Mouse (Mus musculus) limb, embryonic 11.5 days (tissue): ENCODE results near the gene Slc28a1. TPM values are rescaled to one million over a fixed set of nuclear protein-coding genes. Genes with fewer than 3 reads are reported as not detected.
"Not testable (repeated sequence)": the region's sequence is repeated elsewhere in the genome, so short reads cannot be mapped to it uniquely, and the experiment has no call there.

ENCODE experiments used
- ATAC-seq: fragments of 200-750 bp; cut with Nextera tagmentation; 2 replicates; pipeline ENCODE4 v1.8.0; 2017; ENCODE audit warnings: low read depth; ENCODE audit not compliant: insufficient number of reproducible peaks, low FRiP score, low TSS enrichment
- DNase-seq: peaks from one replicate; pipeline ENCODE4 v3.0.0-alpha.2; 2015; ENCODE audit warnings: low spot score
- H3K27ac ChIP-seq: fragments of 300-500 bp; sonication (generic); replicated peaks from 2 replicates; pipeline ENCODE4 v1.5.1; 2014; ENCODE audit warnings: low read depth, mild to moderate bottlenecking, low read length
- H3K27me3 ChIP-seq: fragments of 300-500 bp; sonication (generic); 2 replicates; pipeline ENCODE4 v1.6.1; 2014; ENCODE audit warnings: mild to moderate bottlenecking, low read length, mixed read lengths; ENCODE audit not compliant: control insufficient read depth, insufficient read depth
- H3K36me3 ChIP-seq: fragments of 300-500 bp; sonication (generic); 2 replicates; pipeline ENCODE4 v1.6.1; 2014; ENCODE audit warnings: mild to moderate bottlenecking, low read length, moderate library complexity, mixed read lengths; ENCODE audit not compliant: control insufficient read depth, insufficient read depth
- H3K4me1 ChIP-seq: fragments of 300-500 bp; sonication (generic); 2 replicates; pipeline ENCODE4 v1.6.1; 2014; ENCODE audit warnings: low read length, mixed read lengths; ENCODE audit not compliant: control insufficient read depth, insufficient read depth
- H3K4me2 ChIP-seq: fragments of 300-500 bp; sonication (generic); 2 replicates; pipeline ENCODE4 v1.6.1; 2014; ENCODE audit warnings: low read depth, mild to moderate bottlenecking, moderate library complexity; ENCODE audit not compliant: severe bottlenecking
- H3K4me3 ChIP-seq: fragments of 300-500 bp; sonication (generic); 2 replicates; pipeline ENCODE4 v1.5.1; 2014; ENCODE audit warnings: low read depth, low read length
- H3K9ac ChIP-seq: fragments of 300-500 bp; sonication (generic); 2 replicates; pipeline ENCODE4 v1.6.1; 2014; ENCODE audit warnings: mild to moderate bottlenecking, low read length
- H3K9me3 ChIP-seq: fragments of 300-500 bp; sonication (generic); 2 replicates; pipeline ENCODE4 v1.6.1; 2016; ENCODE audit warnings: low read length; ENCODE audit not compliant: control insufficient read depth
- WGBS: fragments of 180-500 bp; shearing (Covaris S2); extraction: QIAGEN DNeasy Blood & Tissue Kit; methylation state at CpG from one replicate; pipeline ENCODE4 v1.1.7; 2014; 5-methylcytosine and 5-hydroxymethylcytosine counted together
- polyA plus RNA-seq: library from polyadenylated mRNA; unstranded; fragments of >200 nt; fragmentation: Nextera tagmentation; extraction: Ambion mirVana; gene quantifications from 2 replicates; pipeline ENCODE4 v1.2.1, GENCODE M21; 2014

The Slc28a1 gene
- polyA plus RNA-seq, 1 experiment from 2014 or later = 0.07 TPM

DNA sequence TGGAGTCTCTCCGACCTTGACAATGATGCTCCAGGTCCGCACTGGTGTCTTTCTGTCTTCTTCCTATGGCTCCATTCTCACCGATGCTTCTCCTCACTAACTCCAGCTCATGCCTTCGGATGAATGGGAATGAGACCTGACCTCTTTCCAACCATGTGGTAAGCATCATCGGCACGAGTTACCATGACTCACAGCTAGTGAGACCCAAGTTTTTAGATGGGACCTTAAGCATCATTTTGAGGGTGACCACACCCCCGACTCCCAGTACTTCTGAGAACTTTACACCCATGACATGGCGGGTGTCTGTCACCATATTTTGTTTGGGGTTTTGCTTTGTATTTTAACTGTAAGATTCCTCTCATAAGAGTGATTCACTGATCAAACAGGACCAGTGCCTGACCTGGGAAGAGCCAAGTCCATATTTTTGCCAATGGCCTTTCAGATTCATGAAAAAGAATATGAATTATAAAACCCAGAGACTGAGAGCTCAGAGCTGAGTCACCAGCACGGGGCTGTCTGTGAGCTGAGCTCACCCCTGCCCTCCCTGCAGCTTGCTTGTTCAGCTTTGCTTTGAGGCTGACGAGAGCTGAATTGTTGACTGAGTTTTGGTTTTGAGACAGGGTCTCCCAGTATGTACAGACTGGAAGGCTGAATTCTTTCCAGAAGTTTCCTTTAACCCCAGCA, 68.0 kb downstream of the Slc28a1 start:
- ATAC-seq (no peak), DNase-seq (no peak)
- Histone ChIP-seq H3K27ac (no peak overlapping the region), H3K36me3 (no peaks in the 10 kb centered on the region), H3K27me3 (no peaks in the 10 kb centered on the region), H3K9ac (no peak overlapping the region), H3K4me1 (0 out of 2 replicates have a peak, but pooled peaks cover 2% of the 10 kb centered on the region), H3K9me3 (no peaks in the 10 kb centered on the region), H3K4me3 (no peak overlapping the region), H3K4me2 (no peak overlapping the region)
- 88% methylated on average over 10 of the region's 10 CpGs for WGBS

DNA sequence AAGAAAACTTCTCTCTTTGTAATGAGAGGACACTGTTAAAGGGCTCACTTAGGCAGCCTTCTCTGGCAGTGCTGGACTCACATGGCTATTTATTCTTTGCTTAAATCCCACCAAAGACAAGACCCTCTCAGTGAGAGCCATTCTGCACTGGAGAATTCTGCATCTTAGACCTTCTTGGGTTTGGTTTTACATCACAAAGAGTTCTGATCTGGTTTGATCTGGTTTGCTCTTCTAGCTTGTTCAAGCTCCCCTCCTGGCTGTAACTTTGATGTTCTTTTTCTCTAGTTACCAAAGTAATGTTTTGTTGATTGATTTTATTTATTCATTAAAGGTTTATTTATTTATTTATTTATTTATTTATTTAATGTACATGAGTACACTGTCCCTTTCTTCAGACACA, 68.6 kb downstream of the Slc28a1 start:
- no peaks in the 10 kb centered on the region for H3K36me3 ChIP-seq
- H3K9me3 ChIP-seq = no peaks in the 10 kb centered on the region
- ATAC-seq (no peak), DNase-seq (no peak)
- no peak overlapping the region for H3K4me2 ChIP-seq
- H3K27me3 ChIP-seq = no peaks in the 10 kb centered on the region
- no peak overlapping the region for H3K4me3 ChIP-seq
- H3K27ac ChIP-seq = no peak overlapping the region
- H3K9ac ChIP-seq = no peak overlapping the region
- H3K4me1 ChIP-seq = 0 out of 2 replicates have a peak, but pooled peaks cover 2% of the 10 kb centered on the region

DNA sequence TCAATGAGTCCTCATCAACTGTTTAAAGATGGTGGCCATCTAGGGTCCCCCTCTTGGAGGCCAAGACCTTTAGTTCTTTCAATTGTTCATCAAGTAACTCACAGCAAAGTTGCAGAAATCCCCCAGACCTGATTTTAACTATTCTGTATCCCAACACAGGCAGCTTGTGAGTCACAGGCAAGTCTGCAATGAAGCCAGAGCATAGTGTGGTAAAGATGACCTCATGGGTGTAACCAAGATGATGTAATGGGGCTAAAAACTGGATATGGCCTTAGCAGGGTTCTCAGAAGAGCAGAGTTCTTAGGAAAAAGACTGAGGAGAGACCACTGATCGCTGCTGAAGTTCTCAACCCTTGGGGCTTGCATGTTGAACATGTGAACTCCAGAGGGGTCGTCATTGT, 69.5 kb downstream of the Slc28a1 start:
- Histone ChIP-seq H3K4me2 (no peak overlapping the region), H3K27me3 (no peaks in the 10 kb centered on the region), H3K4me3 (no peak overlapping the region), H3K4me1 (0 out of 2 replicates have a peak, but pooled peaks cover 2% of the 10 kb centered on the region), H3K36me3 (no peaks in the 10 kb centered on the region), H3K9me3 (no peaks in the 10 kb centered on the region), H3K27ac (no peak overlapping the region), H3K9ac (no peak overlapping the region)
- 88% methylated on average over 2 of the region's 2 CpGs for WGBS
- no peak for ATAC-seq
- no peak for DNase-seq

DNA sequence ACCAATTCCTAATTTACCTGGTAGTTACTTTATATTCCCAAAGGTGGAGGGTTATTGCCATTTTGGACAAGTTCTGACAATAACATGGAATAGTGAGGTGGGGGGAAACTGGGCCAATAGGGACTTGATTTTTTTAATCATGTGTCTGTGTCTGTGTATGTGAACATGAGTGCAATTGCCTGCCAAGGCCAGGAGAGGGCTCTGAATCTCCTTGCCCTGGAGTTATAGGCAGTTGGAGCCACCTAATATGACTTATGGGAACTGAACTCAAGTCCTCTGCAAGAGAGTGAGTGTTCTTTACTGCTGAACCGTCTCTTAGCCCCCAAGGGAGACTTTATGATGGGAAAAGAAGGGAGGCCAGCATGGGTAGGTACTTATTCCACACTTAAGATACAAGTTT, 70.1 kb downstream of the Slc28a1 start:
- Histone ChIP-seq H3K36me3 (no peaks in the 10 kb centered on the region), H3K4me1 (0 out of 2 replicates have a peak, but pooled peaks cover under 1% of the 10 kb centered on the region), H3K4me2 (no peak overlapping the region), H3K9ac (no peak overlapping the region), H3K9me3 (no peaks in the 10 kb centered on the region), H3K27ac (no peak overlapping the region), H3K27me3 (no peaks in the 10 kb centered on the region), H3K4me3 (no peak overlapping the region)
- no peak for ATAC-seq
- 83% methylated on average over 1 of the region's 1 CpGs for whole genome bisulfite sequencing
- no peak for DNase-seq

DNA sequence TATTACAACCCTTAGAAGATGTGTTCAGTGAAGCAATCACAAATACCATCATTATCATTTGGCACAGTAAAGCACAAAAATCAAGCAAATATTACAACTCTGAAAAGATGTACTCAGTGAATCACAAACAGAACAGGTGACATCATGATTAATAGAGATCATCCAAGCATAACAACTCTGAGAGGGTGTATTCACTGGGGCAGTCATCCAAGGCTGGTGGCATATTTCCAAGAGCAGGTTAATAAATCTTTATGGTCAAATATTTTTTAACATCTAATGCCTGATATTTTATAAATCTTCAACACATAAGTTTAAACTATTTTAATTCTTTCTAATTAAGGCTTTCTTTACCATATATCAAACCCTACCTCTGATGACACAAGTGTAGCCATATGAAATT, 71.4 kb downstream of the Slc28a1 start:
- not testable (repeated sequence) for H3K4me2 ChIP-seq, H3K4me1 ChIP-seq, H3K4me3 ChIP-seq, H3K36me3 ChIP-seq, H3K9ac ChIP-seq, DNase-seq, H3K9me3 ChIP-seq, H3K27ac ChIP-seq, ATAC-seq, H3K27me3 ChIP-seq

DNA sequence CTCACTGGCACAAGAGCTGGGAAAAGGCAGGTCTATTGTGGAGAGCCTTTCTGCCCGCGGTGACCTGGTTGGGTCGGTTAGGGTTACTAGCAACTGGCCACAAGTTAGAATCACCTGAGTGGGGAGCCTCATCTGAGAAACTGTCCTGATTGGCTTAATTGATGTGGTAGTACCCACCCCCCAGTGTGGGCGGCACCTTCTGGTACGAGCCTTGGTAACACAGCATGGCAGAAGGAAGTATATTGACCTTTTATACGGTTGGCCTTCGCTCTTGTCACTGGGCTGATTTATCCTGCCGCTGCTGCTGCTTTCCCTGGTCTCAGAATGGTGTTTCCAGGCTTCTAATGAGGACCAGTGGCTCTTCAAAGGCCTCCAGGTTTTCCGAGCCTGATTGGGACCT, 74.6 kb downstream of the Slc28a1 start:
- Histone ChIP-seq H3K27ac (no peak overlapping the region), H3K36me3 (no peaks in the 10 kb centered on the region), H3K9ac (no peak overlapping the region), H3K9me3 (no peaks in the 10 kb centered on the region), H3K27me3 (no peaks in the 10 kb centered on the region), H3K4me1 (no peaks in the 10 kb centered on the region), H3K4me2 (no peak overlapping the region), H3K4me3 (no peak overlapping the region)
- DNase-seq (no peak), ATAC-seq (no peak)
- WGBS = 45% methylated on average over 9 of the region's 9 CpGs

DNA sequence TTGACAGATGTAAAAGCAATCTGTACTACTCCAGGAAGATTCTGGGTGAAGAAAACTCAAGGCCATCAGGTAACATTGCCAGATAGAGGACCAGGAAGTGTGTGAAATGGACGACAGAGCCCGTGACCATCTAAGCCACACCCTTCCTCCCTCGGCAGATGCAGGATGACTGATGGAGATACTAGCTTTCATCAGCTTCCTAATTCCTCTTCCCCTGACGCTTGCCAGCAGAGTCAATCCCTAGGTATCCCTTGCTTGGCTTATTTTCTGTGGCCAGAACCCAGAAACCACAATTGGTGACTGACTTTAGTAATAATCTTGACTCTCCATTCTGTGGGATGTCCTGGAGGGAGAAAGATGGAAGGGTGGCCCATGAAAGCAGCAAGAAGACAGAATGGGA, 80.9 kb downstream of the Slc28a1 start:
- no peak overlapping the region for H3K4me3 ChIP-seq
- H3K4me2 ChIP-seq = no peak overlapping the region
- DNase-seq (no peak), ATAC-seq (no peak)
- H3K27ac ChIP-seq = no peak overlapping the region
- H3K9me3 ChIP-seq = no peaks in the 10 kb centered on the region
- peaks cover 6% of the 10 kb centered on the region; the same call in 1 of the 2 replicates for H3K4me1 ChIP-seq
- 61% methylated on average over 4 of the region's 4 CpGs for WGBS
- no peaks in the 10 kb centered on the region for H3K36me3 ChIP-seq
- H3K9ac ChIP-seq = no peak overlapping the region
- H3K27me3 ChIP-seq = no peaks in the 10 kb centered on the region

DNA sequence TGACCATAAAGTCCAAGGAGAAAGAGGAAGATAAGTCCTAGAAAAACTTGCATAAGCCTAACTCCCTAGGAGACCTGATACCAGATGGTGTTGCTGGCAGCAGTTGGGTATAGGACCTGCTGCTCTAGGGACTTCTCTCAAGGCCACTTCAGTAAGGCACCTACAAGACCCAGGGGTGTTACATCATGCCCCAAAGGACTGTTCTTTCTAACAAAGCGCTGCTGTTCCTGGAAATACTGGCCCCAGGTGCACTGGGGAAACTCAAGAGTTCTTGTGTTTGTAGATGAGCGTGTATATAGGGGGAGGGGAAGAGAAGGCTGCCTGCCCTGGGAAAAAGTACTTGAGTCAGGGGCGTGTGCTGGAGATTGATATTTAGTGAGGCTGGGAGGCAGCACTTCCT, 82.2 kb downstream of the Slc28a1 start:
- Histone ChIP-seq H3K4me3 (no peak overlapping the region), H3K4me1 (peaks cover 6% of the 10 kb centered on the region; the same call in 1 of the 2 replicates), H3K9me3 (no peaks in the 10 kb centered on the region), H3K4me2 (no peak overlapping the region), H3K27ac (no peak overlapping the region), H3K36me3 (no peaks in the 10 kb centered on the region), H3K9ac (no peak overlapping the region), H3K27me3 (no peaks in the 10 kb centered on the region)
- DNase-seq (no peak), ATAC-seq (no peak)
- WGBS = 76% methylated on average over 3 of the region's 3 CpGs

DNA sequence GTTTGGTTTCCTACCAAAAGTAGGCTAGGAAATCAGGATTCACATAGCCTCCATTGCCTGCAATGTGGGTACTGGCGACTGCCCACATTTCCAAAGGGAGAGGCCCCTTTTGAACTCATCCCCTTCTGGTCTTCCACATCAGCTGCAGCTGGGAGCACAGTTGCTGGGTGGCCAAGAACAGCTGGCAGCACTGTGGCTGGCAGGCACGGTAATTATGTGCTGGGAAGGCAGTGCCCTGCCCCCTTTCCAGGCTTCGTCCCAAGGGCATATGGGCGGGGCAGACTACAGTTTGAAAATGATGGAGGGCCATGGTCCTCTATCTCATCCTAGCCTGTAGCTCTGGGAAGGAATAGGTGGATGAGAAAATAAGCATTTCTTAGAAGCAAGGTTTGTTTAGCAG, 83.9 kb downstream of the Slc28a1 start:
- ATAC-seq (no peak), DNase-seq (peak; percentile 51)
- Histone ChIP-seq H3K4me2 (no peak overlapping the region), H3K9ac (no peak overlapping the region), H3K36me3 (no peaks in the 10 kb centered on the region), H3K4me3 (no peak overlapping the region), H3K9me3 (no peaks in the 10 kb centered on the region), H3K27me3 (no peaks in the 10 kb centered on the region), H3K4me1 (peaks cover 6% of the 10 kb centered on the region; the same call in 1 of the 2 replicates), H3K27ac (no peak overlapping the region)
- WGBS = 25% methylated on average over 4 of the region's 4 CpGs
